Mouse (Mus musculus): ENCODE results near the gene Aste1.

GRCm38 (mm10) chr9:105362181-105362580 is 33.0 kb upstream of the Aste1 start:
- TF ChIP-seq EP300 (IDR thresholded peaks at IDR 0.05; ENCODE audit: low read depth) (no peak), CTCF (IDR thresholded peaks at IDR 0.05; ENCODE audit: low read depth) (no peak)
